Mouse (Mus musculus) embryonic fibroblast, embryonic 13.5 days (primary cell): ENCODE results near the gene Ung. TPM values are rescaled to one million over a fixed set of nuclear protein-coding genes. Genes with fewer than 3 reads are reported as not detected.

ENCODE experiments used
- H3K27ac ChIP-seq: 2 replicates; pipeline ENCODE4 v1.5.1; 2012; ENCODE audit warnings: low read length, control low read depth, inconsistent platforms; ENCODE audit not compliant: insufficient read depth
- H3K4me1 ChIP-seq: 2 replicates; pipeline ENCODE4 v1.6.1; 2011; ENCODE audit warnings: low read length; ENCODE audit not compliant: control insufficient read depth, insufficient read depth
- H3K4me3 ChIP-seq: 2 replicates; pipeline ENCODE4 v1.5.1; 2011; ENCODE audit warnings: mild to moderate bottlenecking, control low read depth, low read length; ENCODE audit not compliant: insufficient read depth
- CTCF ChIP-seq: IDR thresholded peaks from 2 replicates; pipeline ENCODE4 v1.5.1; 2011; ENCODE audit warnings: mild to moderate bottlenecking, control low read depth, low read length, moderate library complexity, borderline replicate concordance; ENCODE audit not compliant: insufficient read depth
- POLR2A ChIP-seq: IDR thresholded peaks from 2 replicates; pipeline ENCODE4 v1.6.1; 2011; ENCODE audit warnings: low read depth, mild to moderate bottlenecking, control low read depth, low read length, moderate library complexity
- polyA plus RNA-seq: library from polyadenylated mRNA; stranded (reverse); fragments of >200 nt; gene quantifications from 2 replicates; pipeline ENCODE4 v1.2.4, GENCODE M21; 2011; ENCODE audit warnings: low read depth; ENCODE audit not compliant: missing spikeins, insufficient read length

Gene Ung
- polyA plus RNA-seq = 5.9 and 8.9 TPM in 2 replicates

GRCm38 (mm10) chr5:114130211-114130605, at the start of gene Ung:
Ung (plus strand) TSS chr5:114130386.
- Histone ChIP-seq H3K4me3 (peak within 1 kb of the TSS; percentile 63), H3K27ac (no peak within 1 kb of the TSS), H3K4me1 (peaks cover 2% of the 10 kb centered on the region; the same call in 1 of the 2 replicates)
- TF ChIP-seq POLR2A (no peak), CTCF (no peak)

GRCm38 (mm10) chr5:114085501-114085900, 44.7 kb upstream of the Ung start:
- no peak overlapping the region for H3K27ac ChIP-seq
- no peak overlapping the region for H3K4me3 ChIP-seq
- TF ChIP-seq CTCF = no peak
- TF ChIP-seq POLR2A = no peak
- no peaks in the 10 kb centered on the region; the same call in 1 of the 2 replicates for H3K4me1 ChIP-seq

GRCm38 (mm10) chr5:114087875-114088480, 42.2 kb upstream of the Ung start:
- Histone ChIP-seq H3K27ac (no peak overlapping the region), H3K4me3 (no peak overlapping the region), H3K4me1 (no peaks in the 10 kb centered on the region; the same call in 1 of the 2 replicates)
- no peak for TF ChIP-seq CTCF
- TF ChIP-seq POLR2A = no peak

- no peak for TF ChIP-seq CTCF
- no peak for TF ChIP-seq POLR2A
- H3K27ac ChIP-seq = 0 out of 2 replicates have a peak overlapping the region, but pooled peaks have one; percentile 30
- no peaks in the 10 kb centered on the region; the same call in 1 of the 2 replicates for H3K4me1 ChIP-seq
- H3K4me3 ChIP-seq = peak overlapping the region; percentile 33; the same call in 1 of the 2 replicates
Observed at GRCm38 (mm10) chr5:114090421-114091013, 39.7 kb upstream of the Ung start.

DNA sequence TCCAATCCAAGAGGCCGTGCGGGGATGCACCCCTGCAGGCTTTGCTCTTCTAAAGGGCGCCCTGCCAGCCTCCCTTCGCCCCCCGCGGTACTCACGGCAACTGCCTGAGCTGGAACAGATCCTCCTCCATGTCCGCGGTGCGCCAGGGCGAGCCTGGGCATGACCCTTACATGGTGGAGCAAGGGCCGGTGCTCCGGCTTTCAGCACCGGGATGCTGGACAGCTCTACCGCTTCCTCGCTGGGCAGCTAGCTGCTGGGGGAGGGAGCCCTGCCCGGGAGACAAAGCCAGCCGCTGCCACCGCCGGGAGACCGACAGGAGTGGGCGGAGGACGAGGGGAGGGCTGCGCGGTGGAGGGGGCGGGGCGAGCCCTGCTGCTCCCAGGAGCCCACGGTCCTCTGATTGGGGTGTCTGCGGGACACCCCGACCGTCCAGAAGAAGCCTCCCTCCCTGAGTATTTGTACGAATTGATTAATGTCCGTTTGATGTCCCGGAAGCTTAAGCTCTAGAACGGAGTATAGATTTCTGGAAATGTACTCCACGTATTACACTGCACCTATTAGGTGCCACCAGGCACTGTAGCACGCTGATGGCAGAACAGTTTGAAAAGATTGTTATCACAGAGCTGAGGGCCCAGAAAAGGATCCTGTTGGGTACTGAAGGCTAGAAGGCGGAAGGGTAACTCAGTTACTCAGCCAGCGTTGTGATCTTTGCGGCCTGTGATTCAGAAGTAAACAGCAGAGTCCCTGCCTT, 39.0 kb upstream of the Ung start, which contains the start of gene Svop:
Gene Svop, minus strand, starts transcription at position 514 of the 751 bp plus-strand sequence.
- Histone ChIP-seq H3K4me1 (no peaks in the 10 kb centered on the region; the same call in 1 of the 2 replicates), H3K27ac (0 out of 2 replicates have a peak within 1 kb of the TSS, but pooled peaks have one; percentile 30), H3K4me3 (peak within 1 kb of the TSS; percentile 33; the same call in 1 of the 2 replicates)
- no peak for TF ChIP-seq CTCF
- no peak for TF ChIP-seq POLR2A

DNA sequence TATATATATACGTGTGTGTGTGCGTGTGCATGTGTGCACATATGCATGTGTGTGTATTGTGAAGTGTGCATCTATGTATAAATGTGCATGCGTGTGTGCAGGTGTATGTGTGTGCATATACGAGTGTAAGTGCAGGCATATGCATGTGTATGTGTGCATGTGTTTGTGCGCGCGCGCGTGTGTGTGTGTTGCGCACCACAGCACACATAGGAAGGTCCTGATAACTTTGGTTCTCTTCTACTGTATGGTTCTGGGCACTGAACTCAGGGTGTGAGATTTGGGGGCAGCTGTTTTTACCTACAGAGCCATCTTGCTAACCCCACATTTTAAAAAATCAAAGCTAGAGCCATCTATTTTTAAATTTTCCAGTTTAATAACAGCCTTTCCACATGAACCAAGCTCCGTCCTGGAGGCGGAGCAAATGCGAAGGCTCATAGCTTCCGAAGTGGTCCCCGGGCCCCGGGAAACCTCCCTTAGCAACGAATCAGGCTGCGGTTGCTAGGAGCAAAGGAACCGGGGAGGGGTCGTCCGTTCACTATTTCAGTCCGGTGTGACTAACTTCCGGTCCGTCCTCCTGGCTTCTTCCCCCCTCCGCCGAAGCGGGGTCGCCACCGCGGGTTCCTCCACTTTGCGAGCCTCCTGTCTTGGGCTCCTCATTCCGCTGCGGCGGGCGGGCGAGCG, 30.3 kb upstream of the Ung start:
- Histone ChIP-seq H3K27ac (no peak overlapping the region), H3K4me1 (peaks cover 8% of the 10 kb centered on the region), H3K4me3 (peak overlapping the region; percentile 95)
- TF ChIP-seq CTCF (no peak), POLR2A (no peak; the same call in 1 of the 2 replicates)

DNA sequence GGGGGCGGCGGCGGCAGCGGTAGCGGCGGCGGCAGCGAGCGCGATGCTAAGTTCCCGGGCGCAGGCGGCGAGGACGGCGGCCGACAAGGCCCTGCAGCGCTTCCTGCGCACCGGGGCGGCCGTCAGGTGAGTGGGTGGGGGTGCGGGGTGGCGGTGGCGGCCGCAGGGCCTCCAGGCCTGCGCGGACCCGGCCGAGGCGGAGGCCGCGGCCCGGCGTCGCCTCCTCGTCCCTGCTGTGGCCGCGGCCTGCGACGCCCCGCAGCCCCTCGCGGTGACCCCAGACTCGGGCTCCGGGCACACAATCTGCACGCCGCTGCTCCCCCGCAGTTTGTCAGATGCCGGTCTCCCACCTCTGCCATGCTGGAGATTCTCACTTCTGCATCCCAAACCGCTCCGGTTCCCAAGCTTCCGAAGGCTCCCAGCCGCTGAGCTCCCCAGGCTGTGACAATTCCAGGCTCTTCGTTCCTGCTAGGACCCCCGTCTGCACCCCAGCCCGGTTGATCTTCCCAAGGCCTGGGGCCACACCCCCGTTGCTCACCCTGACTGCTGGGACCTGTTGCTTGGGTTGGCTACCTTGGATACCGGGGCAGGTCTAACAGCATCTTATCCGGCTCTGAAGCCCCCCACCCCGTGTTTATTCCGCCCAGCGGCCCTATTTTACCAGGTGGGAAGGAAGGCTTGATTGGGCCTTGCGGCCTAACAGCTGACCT, 29.6 kb upstream of the Ung start:
- Histone ChIP-seq H3K4me1 (peaks cover 8% of the 10 kb centered on the region), H3K27ac (no peak overlapping the region), H3K4me3 (peak overlapping the region; percentile 95)
- TF ChIP-seq POLR2A (no peak), CTCF (no peak)

GRCm38 (mm10) chr5:114101873-114102272, 28.3 kb upstream of the Ung start:
- TF ChIP-seq POLR2A (no peak), CTCF (no peak)
- Histone ChIP-seq H3K27ac (no peak overlapping the region), H3K4me1 (peaks cover 8% of the 10 kb centered on the region), H3K4me3 (no peak overlapping the region)

DNA sequence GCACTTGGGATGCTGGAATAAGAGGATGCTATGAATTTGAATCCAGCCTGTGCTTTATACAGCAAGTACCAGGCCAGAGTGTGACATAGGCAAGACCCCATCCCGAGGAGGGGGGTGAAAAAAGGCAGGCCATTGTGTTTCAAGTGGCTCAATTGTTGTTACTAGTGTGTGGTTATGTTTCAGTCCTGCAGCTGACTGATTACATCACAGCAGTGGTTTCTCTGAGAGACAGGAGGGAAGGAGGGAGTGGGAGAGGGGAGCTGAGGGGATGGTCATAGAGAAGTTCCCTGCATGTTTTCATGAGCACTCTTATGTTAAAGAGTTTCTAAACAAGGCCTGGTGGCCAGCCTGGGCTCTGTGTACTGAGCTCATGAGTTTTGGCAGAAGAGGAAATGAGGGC, 27.4 kb upstream of the Ung start:
- Histone ChIP-seq H3K4me1 (peaks cover 8% of the 10 kb centered on the region), H3K4me3 (no peak overlapping the region), H3K27ac (no peak overlapping the region)
- TF ChIP-seq POLR2A = no peak
- TF ChIP-seq CTCF = no peak

GRCm38 (mm10) chr5:114106391-114106935, 23.7 kb upstream of the Ung start:
- H3K27ac ChIP-seq = no peak overlapping the region
- TF ChIP-seq POLR2A (no peak), CTCF (no peak)
- H3K4me1 ChIP-seq = peaks cover under 1% of the 10 kb centered on the region; the same call in 1 of the 2 replicates
- H3K4me3 ChIP-seq = no peak overlapping the region
